Comparison of ENCODE assay signal across 27 mouse cellular contexts in the genomic region with DNA sequence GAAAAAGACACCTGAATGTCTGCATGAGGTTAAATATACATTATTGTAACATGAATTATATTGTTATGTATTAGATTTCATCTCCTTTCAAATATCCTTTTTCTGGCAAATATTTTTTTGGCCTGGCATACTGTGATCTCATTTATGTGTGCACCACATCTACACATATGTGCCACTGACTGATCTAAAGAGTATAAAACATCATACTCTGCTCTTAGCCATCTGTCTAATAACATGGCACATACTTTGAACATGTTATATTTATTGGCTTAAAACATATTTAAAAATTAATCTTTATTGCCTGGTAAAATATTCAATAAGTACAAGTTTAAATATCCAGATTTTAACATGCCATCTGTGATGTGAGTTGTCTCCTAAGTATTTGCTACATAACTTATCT.
"Had no signal": no experiment of that assay in that cellular context is flagged by ENCODE, and none has a peak within 500 bp of the region (broad histone marks: within the 10 kb centered on the region; RNA-seq: fewer than 3 reads in every experiment).

No protein-coding gene starts in this region.

- H3K9me3 ChIP-seq: heart, embryonic 15.5 days; hindbrain, embryonic 13.5 days; hindbrain, embryonic 15.5 days; kidney, embryonic 15.5 days; limb, embryonic 13.5 days; limb, embryonic 15.5 days; liver, embryonic 12.5 days had no signal

- H3K4me3 ChIP-seq: heart, adult 2 months; heart, embryonic 13.5 days; heart, embryonic 15.5 days; hindbrain, embryonic 13.5 days; hindbrain, embryonic 15.5 days; kidney, embryonic 15.5 days; limb, embryonic 13.5 days; limb, embryonic 15.5 days; liver, embryonic 12.5 days had no signal

- ATAC-seq: hindbrain, postnatal 0 days; intestine, embryonic 16.5 days; liver, embryonic 12.5 days had no signal

- H3K36me3 ChIP-seq: heart, embryonic 13.5 days; heart, embryonic 15.5 days; hindbrain, embryonic 13.5 days; hindbrain, embryonic 15.5 days; kidney, embryonic 15.5 days; limb, embryonic 13.5 days; limb, embryonic 15.5 days; liver, embryonic 12.5 days had no signal

- H3K4me1 ChIP-seq: heart, embryonic 13.5 days; heart, embryonic 15.5 days; hindbrain, embryonic 13.5 days; hindbrain, embryonic 15.5 days; kidney, embryonic 15.5 days; limb, embryonic 13.5 days; limb, embryonic 15.5 days; liver, embryonic 12.5 days had no signal

- H3K4me2 ChIP-seq: heart, embryonic 11.5 days; heart, embryonic 13.5 days; heart, embryonic 15.5 days; hindbrain, embryonic 13.5 days; hindbrain, embryonic 15.5 days; kidney, embryonic 15.5 days; limb, embryonic 13.5 days; limb, embryonic 15.5 days; liver, embryonic 12.5 days had no signal

- DNase-seq: gastrocnemius, postnatal 14 days; gastrocnemius, postnatal 36 days; heart, adult 11 months; heart, adult 2 months; heart, postnatal 14 days; heart, postnatal 36 days; kidney, adult 11 months; kidney, adult 2 months; kidney, adult 9 months; kidney, postnatal 14 days; kidney, postnatal 36 days; layer of hippocampus, adult 9-11 months; layer of hippocampus, postnatal 36 days; left cerebral cortex, postnatal 4 days had no signal

- H3K9ac ChIP-seq: heart, embryonic 13.5 days; heart, embryonic 15.5 days; hindbrain, embryonic 13.5 days; hindbrain, embryonic 15.5 days; kidney, embryonic 15.5 days; limb, embryonic 13.5 days; limb, embryonic 15.5 days; liver, embryonic 12.5 days; liver, embryonic 14.5 days had no signal

- H3K27ac ChIP-seq: heart, adult 2 months; heart, embryonic 13.5 days; heart, embryonic 15.5 days; hindbrain, embryonic 13.5 days; hindbrain, embryonic 15.5 days; hindbrain, postnatal 0 days; kidney, embryonic 15.5 days; kidney, postnatal 0 days; limb, embryonic 13.5 days; limb, embryonic 15.5 days; liver, embryonic 12.5 days; liver, embryonic 14.5 days had no signal

- H3K27me3 ChIP-seq: heart, embryonic 13.5 days; heart, embryonic 15.5 days; hindbrain, embryonic 13.5 days; hindbrain, embryonic 15.5 days; kidney, embryonic 15.5 days; limb, embryonic 13.5 days; limb, embryonic 15.5 days; liver, embryonic 12.5 days had no signal
